Mouse (Mus musculus) cortical plate, adult 2 months (tissue): ENCODE measurements around the gene Cog1.

Experiments
- CTCF ChIP-seq: fragments of 200-500 bp; IDR thresholded peaks from 2 replicates; pipeline ENCODE4 v1.5.1; 2011; ENCODE audit warnings: mild to moderate bottlenecking, control low read depth, low read length; ENCODE audit not compliant: insufficient read depth; ENCODE audit errors: extremely low read depth
- POLR2A ChIP-seq: fragments of 200-500 bp; IDR thresholded peaks from 2 replicates; pipeline ENCODE4 v1.6.1; 2011; ENCODE audit warnings: mild to moderate bottlenecking, low read length, control low read depth; ENCODE audit not compliant: insufficient read depth; ENCODE audit errors: extremely low read depth

DNA sequence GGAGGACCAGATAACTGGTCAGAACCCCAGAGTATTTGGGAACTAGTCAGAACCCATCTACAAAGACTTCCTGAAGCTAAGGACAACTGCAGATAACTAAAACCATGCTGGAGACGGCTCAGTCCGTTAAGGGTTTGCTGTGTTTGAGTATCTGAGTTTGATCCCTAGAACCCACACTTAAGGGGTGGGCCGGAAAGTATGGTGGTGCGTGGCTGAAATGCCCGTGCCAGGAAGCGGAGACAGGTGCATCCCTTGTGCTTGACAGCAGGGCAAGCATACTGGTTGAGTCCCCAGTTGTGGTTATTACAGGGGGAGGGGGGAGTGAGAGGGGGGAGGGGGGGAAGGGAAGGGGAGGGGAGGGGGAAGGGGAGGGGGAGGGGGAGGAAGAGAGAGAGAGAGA is 34.5 kb upstream of the Cog1 start:
- TF ChIP-seq CTCF (no peak), POLR2A (no peak)
